Mouse (Mus musculus) liver, embryonic 14.5 days (tissue): ENCODE results near the gene Gm21985. TPM values are rescaled to one million over a fixed set of nuclear protein-coding genes. Genes with fewer than 3 reads are reported as not detected.

ENCODE experiments used
- ATAC-seq: fragments of 200-750 bp; cut with Nextera tagmentation; 2 replicates; pipeline ENCODE4 v1.8.0; 2017; ENCODE audit warnings: moderate number of reproducible peaks, mild to moderate bottlenecking, moderate library complexity; ENCODE audit not compliant: insufficient read depth
- DNase-seq, 3 experiments: peaks; one replicate each; pipeline ENCODE4 v3.0.0-alpha.2; 2012 to 2013; ENCODE audit warnings: low read depth in 3 of 3, low spot score in 3 of 3
- H3K27ac ChIP-seq: fragments of 300-500 bp; sonication (generic); 2 replicates; pipeline ENCODE4 v1.5.1; 2014; ENCODE audit warnings: moderate library complexity, mild to moderate bottlenecking, control low read depth, inconsistent platforms
- H3K27me3 ChIP-seq: fragments of 300-500 bp; sonication (generic); 2 replicates; pipeline ENCODE4 v1.6.1; 2014; ENCODE audit warnings: mild to moderate bottlenecking, low read length, moderate library complexity; ENCODE audit not compliant: control insufficient read depth, insufficient read depth
- H3K36me3 ChIP-seq: fragments of 300-500 bp; sonication (generic); replicated peaks from 2 replicates; pipeline ENCODE4 v1.6.1; 2014; ENCODE audit warnings: low read depth; ENCODE audit not compliant: control insufficient read depth, insufficient read depth
- H3K4me1 ChIP-seq, 2 experiments: fragments of 200-500 bp in 1 of 2; fragments of 300-500 bp in 1 of 2; sonication (generic) in 1 of 2; replicated peaks; 2 replicates each; pipeline ENCODE4 v1.6.1; 2012 to 2014; ENCODE audit warnings: antibody characterized with exemption in 1 of 2, inconsistent platforms in 1 of 2, low read length in 1 of 2; ENCODE audit not compliant: control insufficient read depth in 2 of 2, insufficient read depth in 2 of 2
- H3K4me2 ChIP-seq: fragments of 300-500 bp; sonication (generic); 2 replicates; pipeline ENCODE4 v1.6.1; 2014; ENCODE audit warnings: low read depth, mild to moderate bottlenecking, control low read depth, moderate library complexity
- H3K4me3 ChIP-seq, 2 experiments: fragments of 200-500 bp in 1 of 2; fragments of 300-500 bp in 1 of 2; sonication (generic) in 1 of 2; 2 replicates each; pipeline ENCODE4 v1.5.1; 2012 to 2014; ENCODE audit warnings: low read depth in 2 of 2, low read length in 2 of 2, mild to moderate bottlenecking in 2 of 2, control low read depth in 1 of 2, inconsistent platforms in 1 of 2, moderate library complexity in 1 of 2; ENCODE audit not compliant: insufficient read depth in 1 of 2
- H3K9ac ChIP-seq: fragments of 300-500 bp; sonication (generic); replicated peaks from 2 replicates; pipeline ENCODE4 v1.6.1; 2014; ENCODE audit warnings: mild to moderate bottlenecking, control low read depth, moderate library complexity
- H3K9me3 ChIP-seq: fragments of 300-500 bp; sonication (generic); 2 replicates; pipeline ENCODE4 v1.6.1; 2016; ENCODE audit warnings: low read length, mixed read lengths; ENCODE audit not compliant: control insufficient read depth
- CTCF ChIP-seq: IDR thresholded peaks from 2 replicates; pipeline ENCODE4 v1.5.1; 2016; ENCODE audit warnings: antibody characterized with exemption, low read depth, control low read depth
- EP300 ChIP-seq: IDR thresholded peaks from 2 replicates; pipeline ENCODE4 v1.6.1; 2016; ENCODE audit warnings: antibody characterized with exemption, low read depth
- WGBS: fragments of 180-500 bp; shearing (Covaris S2); extraction: QIAGEN DNeasy Blood & Tissue Kit; methylation state at CpG from one replicate; pipeline ENCODE4 v1.1.7; 2014; ENCODE audit not compliant: insufficient replicate concordance; 5-methylcytosine and 5-hydroxymethylcytosine counted together
- polyA plus RNA-seq, 2 experiments: library from polyadenylated mRNA; depleted of rRNA in 1 of 2; stranded (reverse) in 1 of 2; unstranded in 1 of 2; fragments of >200 nt; fragmentation: Nextera tagmentation in 1 of 2; extraction: Ambion mirVana in 1 of 2; gene quantifications; 2 replicates each; pipeline versions ENCODE4 v1.2.1 to v1.2.3; 2012 to 2014

Gm21985 gene
- polyA plus RNA-seq, 2 experiments = not detected

GRCm38 (mm10) chr2:112254675-112255515 is 11.2 kb upstream of the Gm21985 start:
- Histone ChIP-seq H3K27me3 (no peaks in the 10 kb centered on the region), H3K27ac (no peak overlapping the region), H3K9ac (no peak overlapping the region), H3K4me3 (no peak overlapping the region), H3K36me3 (no peaks in the 10 kb centered on the region), H3K9me3 (no peaks in the 10 kb centered on the region), H3K4me1 (no peaks in the 10 kb centered on the region), H3K4me2 (no peak overlapping the region)
- 44% methylated on average over 7 of the region's 7 CpGs for WGBS
- ATAC-seq = no peak
- TF ChIP-seq CTCF (no peak), EP300 (no peak)
- DNase-seq = no peak

- Histone ChIP-seq H3K27me3 (no peaks in the 10 kb centered on the region), H3K9me3 (no peaks in the 10 kb centered on the region), H3K4me2 (no peak within 1 kb of the TSS), H3K27ac (no peak within 1 kb of the TSS), H3K9ac (no peak within 1 kb of the TSS), H3K4me1 (peaks cover 5 to 7% of the 10 kb centered on the region in 2 experiments; a peak in 3 of 4 replicates), H3K4me3 (no peak within 1 kb of the TSS), H3K36me3 (no peaks in the 10 kb centered on the region)
- DNase-seq (no peak), ATAC-seq (no peak)
- TF ChIP-seq CTCF (peak; percentile 17; the same call in 1 of the 2 replicates), EP300 (no peak)
- 54% methylated on average over 10 of the region's 10 CpGs for WGBS
Observed at GRCm38 (mm10) chr2:112259241-112259962, 6.7 kb upstream of the Gm21985 start, which contains the start of gene Nutm1. Gene Nutm1 (minus strand): TSS chr2:112259291.

- TF ChIP-seq EP300 (peak; percentile 24; the same call in 1 of the 2 replicates), CTCF (peak; percentile 95)
- Histone ChIP-seq H3K9me3 (no peaks in the 10 kb centered on the region), H3K27me3 (no peaks in the 10 kb centered on the region), H3K36me3 (no peaks in the 10 kb centered on the region), H3K9ac (peak within 1 kb of the TSS; percentile 79), H3K27ac (peak within 1 kb of the TSS; percentile 73), H3K4me3 (peak within 1 kb of the TSS; percentile 76 to 99), H3K4me2 (peak within 1 kb of the TSS; percentile 83), H3K4me1 (peaks cover 10 to 19% of the 10 kb centered on the region in 2 experiments; a peak in 3 of 4 replicates)
- ATAC-seq = peak; percentile 44
- peak; percentile 79 to 84 (median 80) for DNase-seq
- WGBS = under 1% methylated on average over 36 of the region's 36 CpGs
Observed at GRCm38 (mm10) chr2:112261748-112262653, 4.1 kb upstream of the Gm21985 start, which contains the start of gene Nop10. Gene Nop10 (plus strand): TSS chr2:112261926.

- Histone ChIP-seq H3K36me3 (no peaks in the 10 kb centered on the region), H3K4me2 (peak overlapping the region; percentile 83), H3K9me3 (no peaks in the 10 kb centered on the region), H3K27me3 (no peaks in the 10 kb centered on the region), H3K9ac (peak overlapping the region; percentile 79), H3K4me1 (peaks cover 10 to 20% of the 10 kb centered on the region in 2 experiments; a peak in 3 of 4 replicates), H3K27ac (peak overlapping the region; percentile 73), H3K4me3 (peak overlapping the region; percentile 76 to 99)
- TF ChIP-seq EP300 = no peak
- peak; percentile 59 for TF ChIP-seq CTCF
- WGBS = 18% methylated on average over 4 of the region's 4 CpGs
- ATAC-seq (no peak), DNase-seq (peak in 1 of 3 experiments; percentile 36)
Observed at GRCm38 (mm10) chr2:112262779-112263295, 3.3 kb upstream of the Gm21985 start.
